Mouse (Mus musculus) heart, embryonic 13.5 days (tissue): Measurements from ENCODE around the gene Ifi35. TPM values are rescaled to one million over a fixed set of nuclear protein-coding genes. Genes with fewer than 3 reads are reported as not detected.

Experiments
- ATAC-seq: fragments of 200-750 bp; cut with Nextera tagmentation; 2 replicates; pipeline ENCODE4 v1.8.0; 2017; ENCODE audit warnings: moderate TSS enrichment; ENCODE audit not compliant: insufficient number of reproducible peaks, low FRiP score, low TSS enrichment; ENCODE audit errors: extremely low read depth
- H3K27ac ChIP-seq: fragments of 300-500 bp; sonication (generic); replicated peaks from 2 replicates; pipeline ENCODE4 v1.5.1; 2015; ENCODE audit warnings: moderate library complexity, mild to moderate bottlenecking, inconsistent platforms
- H3K27me3 ChIP-seq: fragments of 300-500 bp; sonication (generic); replicated peaks from 2 replicates; pipeline ENCODE4 v1.6.1; 2015; ENCODE audit warnings: mild to moderate bottlenecking, inconsistent platforms
- H3K36me3 ChIP-seq: fragments of 300-500 bp; sonication (generic); 2 replicates; pipeline ENCODE4 v1.6.1; 2015; ENCODE audit warnings: mild to moderate bottlenecking, inconsistent platforms
- H3K4me1 ChIP-seq: fragments of 300-500 bp; sonication (generic); 2 replicates; pipeline ENCODE4 v1.6.1; 2015; ENCODE audit warnings: inconsistent platforms
- H3K4me2 ChIP-seq: fragments of 300-500 bp; sonication (generic); 2 replicates; pipeline ENCODE4 v1.6.1; 2015; ENCODE audit warnings: inconsistent platforms, mild to moderate bottlenecking, moderate library complexity
- H3K4me3 ChIP-seq: fragments of 300-500 bp; sonication (generic); 2 replicates; pipeline ENCODE4 v1.5.1; 2015; ENCODE audit warnings: moderate library complexity, mild to moderate bottlenecking, inconsistent platforms
- H3K9ac ChIP-seq: fragments of 300-500 bp; sonication (generic); 2 replicates; pipeline ENCODE4 v1.6.1; 2015; ENCODE audit warnings: inconsistent platforms, mild to moderate bottlenecking, moderate library complexity
- H3K9me3 ChIP-seq: fragments of 300-500 bp; sonication (generic); 2 replicates; pipeline ENCODE4 v1.6.1; 2016; ENCODE audit warnings: inconsistent platforms
- WGBS: fragments of 180-500 bp; shearing (Covaris S2); methylation state at CpG from one replicate; pipeline ENCODE4 v1.1.7; 2015; ENCODE audit warnings: mixed read lengths; 5-methylcytosine and 5-hydroxymethylcytosine counted together
- microRNA-seq: library from miRNA; unstranded; fragments of <30 nt; microRNA quantifications from one replicate; pipeline ENCODE4, GENCODE M21; 2016
- polyA plus RNA-seq: library from polyadenylated mRNA; unstranded; fragments of >200 nt; fragmentation: Nextera tagmentation; extraction: Ambion mirVana; gene quantifications from 2 replicates; pipeline ENCODE4 v1.2.1, GENCODE M21; 2015

The Ifi35 gene
- polyA plus RNA-seq, 1 experiment from 2014 or later: 11.6 TPM

GRCm38 (mm10) chr11:101484814-101485213 lies 36.6 kb downstream of the Ifi35 start:
- Histone ChIP-seq H3K36me3 (peaks cover 29% of the 10 kb centered on the region), H3K9ac (no peak overlapping the region), H3K27ac (peak overlapping the region; percentile 66), H3K4me3 (no peak overlapping the region), H3K4me2 (no peak overlapping the region), H3K4me1 (peaks cover 42% of the 10 kb centered on the region), H3K9me3 (no peaks in the 10 kb centered on the region), H3K27me3 (no peaks in the 10 kb centered on the region)
- WGBS: 56% methylated on average over 7 of the region's 7 CpGs
- no peak for ATAC-seq

GRCm38 (mm10) chr11:101485509-101486028 lies 37.4 kb downstream of the Ifi35 start:
- H3K9ac ChIP-seq: peak overlapping the region; percentile 63
- no peak for ATAC-seq
- no peaks in the 10 kb centered on the region for H3K27me3 ChIP-seq
- peaks cover 34% of the 10 kb centered on the region for H3K4me1 ChIP-seq
- H3K27ac ChIP-seq: peak overlapping the region; percentile 66
- H3K4me3 ChIP-seq: no peak overlapping the region
- peak overlapping the region; percentile 39 for H3K4me2 ChIP-seq
- no peaks in the 10 kb centered on the region for H3K9me3 ChIP-seq
- peaks cover 32% of the 10 kb centered on the region for H3K36me3 ChIP-seq
- 5% methylated on average over 6 of the region's 6 CpGs for WGBS

DNA sequence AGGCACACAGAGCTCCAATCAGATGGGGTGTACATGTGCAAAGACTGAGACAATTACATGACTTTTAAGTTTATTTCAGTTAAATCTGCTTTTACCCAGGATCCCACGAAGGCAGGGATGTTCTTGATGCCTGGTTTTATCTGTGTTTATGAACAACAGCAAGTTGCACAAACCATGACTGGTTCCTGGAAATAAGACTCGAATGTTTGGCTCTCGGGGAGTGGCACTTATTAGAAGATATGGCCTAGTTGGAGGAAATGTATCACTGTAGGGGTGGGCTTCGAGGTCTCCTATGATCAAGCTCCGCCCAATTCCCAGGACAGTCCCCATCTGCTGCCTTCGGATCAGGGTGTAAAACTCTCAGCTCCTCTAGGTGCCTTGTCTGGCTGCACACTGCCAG lies 37.9 kb downstream of the Ifi35 start:
- peak overlapping the region; percentile 66 for H3K27ac ChIP-seq
- no peak for ATAC-seq
- peaks cover 29% of the 10 kb centered on the region for H3K4me1 ChIP-seq
- 38% methylated on average over 6 of the region's 6 CpGs for WGBS
- H3K9me3 ChIP-seq: no peaks in the 10 kb centered on the region
- no peak overlapping the region for H3K4me3 ChIP-seq
- no peak overlapping the region for H3K9ac ChIP-seq
- H3K27me3 ChIP-seq: no peaks in the 10 kb centered on the region
- peaks cover 34% of the 10 kb centered on the region for H3K36me3 ChIP-seq
- H3K4me2 ChIP-seq: no peak overlapping the region

DNA sequence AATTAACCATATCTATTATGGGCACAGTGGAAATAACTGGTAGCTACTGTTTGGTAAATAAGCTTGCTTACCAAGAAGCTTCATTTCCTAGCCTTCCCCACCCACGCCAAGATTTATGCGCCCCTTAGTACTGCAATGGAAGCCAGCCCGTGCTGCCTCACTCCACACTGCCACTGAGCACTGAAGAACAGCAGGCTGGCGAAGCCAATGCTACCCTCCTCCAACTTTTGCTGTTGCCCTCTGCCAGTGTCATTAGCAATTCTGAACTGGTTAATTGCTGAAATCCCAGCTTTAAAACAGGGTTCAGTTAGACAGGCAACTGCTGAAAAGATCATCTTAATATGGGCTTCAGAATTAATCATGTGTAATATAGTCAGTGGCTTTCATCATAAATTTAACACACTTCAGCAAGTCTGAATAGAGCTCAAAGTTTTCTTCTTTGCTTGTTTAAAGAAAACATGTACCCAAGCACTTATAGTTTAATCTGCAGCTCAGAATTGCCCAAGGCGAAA lies 58.1 kb downstream of the Ifi35 start:
- ATAC-seq: no peak

GRCm38 (mm10) chr11:101507090-101507489 lies 58.9 kb downstream of the Ifi35 start:
- peaks cover 74% of the 10 kb centered on the region for H3K36me3 ChIP-seq
- no peak overlapping the region for H3K4me3 ChIP-seq
- H3K27ac ChIP-seq: no peak overlapping the region
- no peaks in the 10 kb centered on the region for H3K9me3 ChIP-seq
- no peak overlapping the region for H3K9ac ChIP-seq
- WGBS: 79% methylated on average over 7 of the region's 7 CpGs
- H3K27me3 ChIP-seq: no peaks in the 10 kb centered on the region
- no peak overlapping the region for H3K4me2 ChIP-seq
- H3K4me1 ChIP-seq: peaks cover 4% of the 10 kb centered on the region; the same call in 1 of the 2 replicates
- ATAC-seq: no peak

More for the DNA sequence above, 58.1 kb downstream of the Ifi35 start:
- H3K9me3 ChIP-seq: no peaks in the 10 kb centered on the region
- WGBS: 91% methylated on average over 5 of the region's 5 CpGs
- no peak overlapping the region for H3K9ac ChIP-seq
- H3K36me3 ChIP-seq: peaks cover 72% of the 10 kb centered on the region
- H3K27me3 ChIP-seq: no peaks in the 10 kb centered on the region
- H3K4me3 ChIP-seq: no peak overlapping the region
- peaks cover 4% of the 10 kb centered on the region; the same call in 1 of the 2 replicates for H3K4me1 ChIP-seq
- no peak overlapping the region for H3K27ac ChIP-seq
- H3K4me2 ChIP-seq: no peak overlapping the region

Small RNAs within 50 kb of the gene (microRNA-seq; reads per million reads assigned to microRNA genes)
- 1.0 reads per million for gene Mir6929

Other genes starting within 250 kb of the Ifi35 start
- gene Ezh1, start 221.9 kb upstream of the Ifi35 start, polyA plus RNA-seq: 11.6 and 11.7 TPM in 2 replicates
- gene Ramp2, start 202.4 kb upstream of the Ifi35 start, polyA plus RNA-seq: 210 and 234 TPM in 2 replicates
- gene Vps25, start 194.7 kb upstream of the Ifi35 start, polyA plus RNA-seq: 98.8 and 111 TPM in 2 replicates
- gene Wnk4, start 187.8 kb upstream of the Ifi35 start, polyA plus RNA-seq: 7.6 and 8.0 TPM in 2 replicates
- gene Cntd1, start 169.4 kb upstream of the Ifi35 start, polyA plus RNA-seq: 0.48 and 0.65 TPM in 2 replicates
- 165 and 171 TPM in 2 replicates for gene Coa3, start 169.3 kb upstream of the Ifi35 start, polyA plus RNA-seq
- gene Becn1, start 146.1 kb upstream of the Ifi35 start, polyA plus RNA-seq: 128 and 130 TPM in 2 replicates
- 99.0 and 105 TPM in 2 replicates for gene Psme3, start 132.2 kb upstream of the Ifi35 start, polyA plus RNA-seq
- 0.70 and 0.75 TPM in 2 replicates for gene Aoc2, start 123.3 kb upstream of the Ifi35 start, polyA plus RNA-seq
- 0.28 and 0.32 TPM in 2 replicates for gene Aoc3, start 117.8 kb upstream of the Ifi35 start, polyA plus RNA-seq
- not detected in 2 replicates for gene G6pc, start 80.8 kb upstream of the Ifi35 start, polyA plus RNA-seq
- gene Aarsd1, start 30.8 kb upstream of the Ifi35 start, polyA plus RNA-seq: 35.4 and 45.9 TPM in 2 replicates
- 14.7 and 18.3 TPM in 2 replicates for gene Gm27029, start 23.6 kb upstream of the Ifi35 start, polyA plus RNA-seq
- gene Rundc1, start 23.3 kb upstream of the Ifi35 start, polyA plus RNA-seq: 13.1 and 14.3 TPM in 2 replicates
- 71.6 and 75.1 TPM in 2 replicates for gene Ptges3l, start 23.1 kb upstream of the Ifi35 start, polyA plus RNA-seq
- 222 and 239 TPM in 2 replicates for gene Rpl27, start 6.1 kb upstream of the Ifi35 start, polyA plus RNA-seq
- 23.5 and 26.4 TPM in 2 replicates for gene Rnd2, start 16.6 kb downstream of the Ifi35 start, polyA plus RNA-seq
- gene Vat1, start 17.8 kb downstream of the Ifi35 start, polyA plus RNA-seq: 28.0 and 28.9 TPM in 2 replicates
- 5.5 and 7.0 TPM in 2 replicates for gene Brca1, start 103.5 kb downstream of the Ifi35 start, polyA plus RNA-seq
- 54.9 and 55.3 TPM in 2 replicates for gene Nbr1, start 103.7 kb downstream of the Ifi35 start, polyA plus RNA-seq
- 4.0 and 4.4 TPM in 2 replicates for gene Tmem106a, start 133.8 kb downstream of the Ifi35 start, polyA plus RNA-seq
- gene Gm11634, start 150.8 kb downstream of the Ifi35 start, polyA plus RNA-seq: not detected in 2 replicates
- gene Rdm1, start 178.8 kb downstream of the Ifi35 start, polyA plus RNA-seq: 31.8 and 37.0 TPM in 2 replicates
- 8.7 and 9.1 TPM in 2 replicates for gene Arl4d, start 217.1 kb downstream of the Ifi35 start, polyA plus RNA-seq